ENCODE assay signal across 31 mouse cellular contexts in genomic region chr5:143993260-143993659, GRCm38 (mm10). TPM values are rescaled to one million over a fixed set of nuclear protein-coding genes. Genes with fewer than 3 reads are reported as not detected.
DNase-seq lines count a peak whose midpoint lies in the region; ATAC-seq and TF ChIP-seq lines count a peak whose summit lies in the region.
"Had no signal": no experiment of that assay in that cellular context is flagged by ENCODE, and none has a peak within 500 bp of the region (broad histone marks: within the 10 kb centered on the region; RNA-seq: fewer than 3 reads in every experiment).

No protein-coding gene starts in this region.

- H3K4me3 ChIP-seq in left cerebral cortex, adult 2 months, result no peak overlapping the region
- no peak overlapping the region for H3K4me3 ChIP-seq in lung, embryonic 16.5 days (ENCODE audit: low read length)
- no peak overlapping the region for H3K4me3 ChIP-seq in stomach, embryonic 16.5 days (replicated peaks; ENCODE audit: low read length)
- H3K4me3 ChIP-seq in liver, postnatal 0 days (ENCODE audit: low read depth, low read length), result no peak overlapping the region
- H3K4me3 ChIP-seq: embryonic facial prominence, embryonic 12.5 days; forebrain, embryonic 12.5 days; limb, embryonic 13.5 days; liver, embryonic 13.5 days; midbrain, embryonic 10.5 days; myocyte; neural tube, embryonic 13.5 days had no signal

- peaks cover 9% of the 10 kb centered on the region for H3K4me1 ChIP-seq in lung, embryonic 16.5 days (replicated peaks; ENCODE audit: control insufficient read depth, insufficient read depth, low read length)
- H3K4me1 ChIP-seq in stomach, embryonic 16.5 days (ENCODE audit: control insufficient read depth, insufficient read depth, low read length), result no peaks in the 10 kb centered on the region
- peaks cover 4% of the 10 kb centered on the region; the same call in 1 of the 2 replicates for H3K4me1 ChIP-seq in liver, postnatal 0 days (ENCODE audit: insufficient read depth)
- H3K4me1 ChIP-seq: embryonic facial prominence, embryonic 12.5 days; forebrain, embryonic 12.5 days; limb, embryonic 13.5 days; liver, embryonic 13.5 days; midbrain, embryonic 10.5 days had no signal

- TF ChIP-seq CTCF in left cerebral cortex, adult 2 months (IDR thresholded peaks at IDR 0.05), result no peak
- no peak for TF ChIP-seq CTCF in liver, postnatal 0 days (IDR thresholded peaks at IDR 0.05; ENCODE audit: low read depth)

- 0 out of 2 replicates have a peak overlapping the region, but pooled peaks have one; percentile 11 for H3K27ac ChIP-seq in left cerebral cortex, adult 2 months
- peak overlapping the region; percentile 79 for H3K27ac ChIP-seq in lung, embryonic 16.5 days (ENCODE audit: low read length)
- peak overlapping the region; percentile 70 for H3K27ac ChIP-seq in stomach, embryonic 16.5 days (ENCODE audit: low read length)
- H3K27ac ChIP-seq in liver, postnatal 0 days (ENCODE audit: low read depth), result no peak overlapping the region
- H3K27ac ChIP-seq: embryonic facial prominence, embryonic 12.5 days; forebrain, embryonic 12.5 days; hindbrain, embryonic 14.5 days; limb, embryonic 13.5 days; liver, embryonic 13.5 days; midbrain, embryonic 10.5 days; neural tube, embryonic 13.5 days had no signal

- H3K27me3 ChIP-seq in lung, embryonic 16.5 days (ENCODE audit: control insufficient read depth, insufficient read depth, low read depth, low read length), result no peaks in the 10 kb centered on the region
- no peaks in the 10 kb centered on the region for H3K27me3 ChIP-seq in stomach, embryonic 16.5 days (ENCODE audit: control insufficient read depth, insufficient read depth, low read length)
- H3K27me3 ChIP-seq in liver, postnatal 0 days (ENCODE audit: insufficient read depth, low read length), result no peaks in the 10 kb centered on the region
- H3K27me3 ChIP-seq: embryonic facial prominence, embryonic 12.5 days; forebrain, embryonic 12.5 days; limb, embryonic 13.5 days; liver, embryonic 13.5 days; neural tube, embryonic 13.5 days had no signal

- intact Hi-C loops in left cerebral cortex, adult 2 months (cut with DNase I), result no loop called here

- DNase-seq in adrenal gland, postnatal 14 days, result peak; percentile 49
- DNase-seq in adrenal gland, adult 18-20 months (ENCODE audit: low spot score in 2 of 2), result no peak
- DNase-seq in left cerebral cortex, adult 2 months (ENCODE audit: extremely low spot score in 1 of 2, low spot score in 2 of 2), result no peak
- no peak for DNase-seq in left cerebral cortex, adult 8-10 months (ENCODE audit: low spot score in 2 of 2)
- no peak for DNase-seq in liver, postnatal 0 days
- no peak for DNase-seq in cerebellum, postnatal 36 days
- DNase-seq: cerebellum, adult 18-20 months; cerebellum, postnatal 14 days; gastrocnemius, postnatal 25 days; heart, adult 18-20 months; kidney, adult 8-10 months; kidney, postnatal 10 days; layer of hippocampus, postnatal 36 days; liver, embryonic 13.5 days; retina, postnatal 1 day; thymus, adult 2 months; thymus, postnatal 4 days had no signal

- 61% methylated on average over 8 of the region's 8 CpGs for WGBS in lung, embryonic 16.5 days
- WGBS in stomach, embryonic 16.5 days, result 77% methylated on average over 8 of the region's 8 CpGs
- 93% methylated on average over 8 of the region's 8 CpGs for WGBS in liver, postnatal 0 days (ENCODE audit: insufficient replicate concordance)

- no peaks in the 10 kb centered on the region for H3K9me3 ChIP-seq in lung, embryonic 16.5 days (ENCODE audit: control insufficient read depth, low read length)
- H3K9me3 ChIP-seq in stomach, embryonic 16.5 days (replicated peaks; ENCODE audit: control insufficient read depth, low read length), result no peaks in the 10 kb centered on the region
- H3K9me3 ChIP-seq in liver, postnatal 0 days (ENCODE audit: low read length), result no peaks in the 10 kb centered on the region
- H3K9me3 ChIP-seq: embryonic facial prominence, embryonic 12.5 days; forebrain, embryonic 12.5 days; limb, embryonic 13.5 days; liver, embryonic 13.5 days; midbrain, embryonic 10.5 days; neural tube, embryonic 13.5 days had no signal

- peak overlapping the region; percentile 4; the same call in 1 of the 2 replicates for H3K4me2 ChIP-seq in lung, embryonic 16.5 days (ENCODE audit: low read depth, low read length)
- H3K4me2 ChIP-seq in stomach, embryonic 16.5 days (ENCODE audit: low read depth, low read length), result no peak overlapping the region
- no peak overlapping the region for H3K4me2 ChIP-seq in liver, postnatal 0 days (ENCODE audit: low read depth, low read length)
- H3K4me2 ChIP-seq: embryonic facial prominence, embryonic 12.5 days; forebrain, embryonic 12.5 days; hindbrain, embryonic 14.5 days; limb, embryonic 13.5 days; liver, embryonic 13.5 days; neural tube, embryonic 13.5 days had no signal

- no peak overlapping the region for H3K9ac ChIP-seq in lung, embryonic 16.5 days (ENCODE audit: low read length)
- H3K9ac ChIP-seq in stomach, embryonic 16.5 days (ENCODE audit: low read length), result no peak overlapping the region
- no peak overlapping the region for H3K9ac ChIP-seq in liver, postnatal 0 days (replicated peaks)
- H3K9ac ChIP-seq: embryonic facial prominence, embryonic 12.5 days; forebrain, embryonic 12.5 days; hindbrain, embryonic 14.5 days; limb, embryonic 13.5 days; liver, embryonic 13.5 days; neural tube, embryonic 13.5 days had no signal

- H3K36me3 ChIP-seq in lung, embryonic 16.5 days (ENCODE audit: control insufficient read depth, insufficient read depth, low read length), result peaks cover 35% of the 10 kb centered on the region
- peaks cover 35% of the 10 kb centered on the region for H3K36me3 ChIP-seq in stomach, embryonic 16.5 days (ENCODE audit: control insufficient read depth, insufficient read depth, low read length)
- peaks cover 71% of the 10 kb centered on the region for H3K36me3 ChIP-seq in liver, postnatal 0 days (replicated peaks; ENCODE audit: insufficient read depth, low read length)

- TF ChIP-seq EP300 in liver, postnatal 0 days (IDR thresholded peaks at IDR 0.05; ENCODE audit: low read depth), result no peak

- ATAC-seq in lung, embryonic 16.5 days (ENCODE audit: low read depth), result peak; percentile 25; the same call in 1 of the 2 replicates
- ATAC-seq in stomach, embryonic 16.5 days (ENCODE audit: insufficient read depth, low FRiP score), result peak; percentile 22; the same call in 1 of the 2 replicates
- no peak for ATAC-seq in liver, postnatal 0 days
- ATAC-seq: inflammation-experienced regulatory T-cells, adult 6 months; midbrain, embryonic 16.5 days had no signal

RNA-seq across cellular contexts. Expression of gene Ccz1, which starts 21.4 kb away (rescaled TPM):
- 47.6 and 59.7 TPM in 2 replicates for total RNA-seq in adrenal gland, postnatal 14 days (2021)
- 10 to 100 TPM; 43.1 to 51.8 TPM for total RNA-seq in adrenal gland, adult 18-20 months (2021)
- 10 to 100 TPM; 40.9 to 43.0 TPM for total RNA-seq in left cerebral cortex, adult 2 months (2021)
- 10 to 100 TPM; 39.1 to 44.3 (median 40.7) TPM for total RNA-seq in left cerebral cortex, adult 8-10 months (2022)
- polyA plus RNA-seq in lung, embryonic 16.5 days (2015; fragmentation: Nextera tagmentation; extraction: Ambion mirVana), result 79.3 and 82.1 TPM in 2 replicates
- polyA plus RNA-seq in stomach, embryonic 16.5 days (2015; fragmentation: Nextera tagmentation; extraction: Ambion mirVana), result 72.5 and 79.7 TPM in 2 replicates
- 30.5 and 31.5 TPM in 2 replicates for polyA plus RNA-seq in liver, postnatal 0 days (2015; fragmentation: Nextera tagmentation; extraction: Ambion mirVana)

RNA-seq across cellular contexts. Expression of gene Ocm, which starts 33.2 kb away (rescaled TPM):
- not detected in 2 replicates for total RNA-seq in adrenal gland, postnatal 14 days (2021)
- not detected for total RNA-seq in adrenal gland, adult 18-20 months (2021)
- total RNA-seq in left cerebral cortex, adult 2 months (2021), result 1 to 10 TPM; 1.1 to 2.2 TPM
- total RNA-seq in left cerebral cortex, adult 8-10 months (2022), result 1 to 10 TPM; 1.0 to 2.6 (median 1.1) TPM
- 0.24 and 0.47 TPM in 2 replicates for polyA plus RNA-seq in lung, embryonic 16.5 days (2015; fragmentation: Nextera tagmentation; extraction: Ambion mirVana)
- 0.43 TPM in 1 of 2 replicates, not detected in the other for polyA plus RNA-seq in stomach, embryonic 16.5 days (2015; fragmentation: Nextera tagmentation; extraction: Ambion mirVana)
- polyA plus RNA-seq in liver, postnatal 0 days (2015; fragmentation: Nextera tagmentation; extraction: Ambion mirVana), result not detected in 2 replicates
- total RNA-seq: ES-E14; gastrocnemius, postnatal 25 days; heart, adult 18-20 months; heart, postnatal 25 days; layer of hippocampus, adult 18-20 months; layer of hippocampus, postnatal 36 days had no signal
- polyA plus RNA-seq: embryonic facial prominence, embryonic 12.5 days; forebrain, embryonic 12.5 days; hindbrain, embryonic 14.5 days; inflammation-experienced regulatory T-cells, adult 6 months; limb, embryonic 13.5 days; liver, embryonic 13.5 days; midbrain, embryonic 10.5 days; midbrain, embryonic 16.5 days; myocyte; neural tube, embryonic 13.5 days; thymus, adult 2 months had no signal
